Mouse (Mus musculus): ENCODE results near the gene Msantd2. TPM values are rescaled to one million over a fixed set of nuclear protein-coding genes. Genes with fewer than 3 reads are reported as not detected.

Msantd2 gene
- total RNA-seq, 1 experiment from 2014 or later, result 28.5 TPM

- ATAC-seq (replicated peaks; ENCODE audit: insufficient number of reproducible peaks, low FRiP score, low TSS enrichment, poor library complexity, severe bottlenecking), result no peak
Observed at GRCm38 (mm10) chr9:37496325-37496724, 7.2 kb downstream of the Msantd2 start.

- no peak for ATAC-seq (replicated peaks; ENCODE audit: insufficient number of reproducible peaks, low FRiP score, low TSS enrichment, poor library complexity, severe bottlenecking)
Observed at GRCm38 (mm10) chr9:37500201-37500600, 11.1 kb downstream of the Msantd2 start.

- ATAC-seq (replicated peaks; ENCODE audit: insufficient number of reproducible peaks, low FRiP score, low TSS enrichment, poor library complexity, severe bottlenecking), result no peak
Observed at GRCm38 (mm10) chr9:37501170-37501569, 12.1 kb downstream of the Msantd2 start.

- ATAC-seq (replicated peaks; ENCODE audit: insufficient number of reproducible peaks, low FRiP score, low TSS enrichment, poor library complexity, severe bottlenecking), result no peak
Observed at GRCm38 (mm10) chr9:37504348-37504747, 15.2 kb downstream of the Msantd2 start.

GRCm38 (mm10) chr9:37506023-37506422 is 16.9 kb downstream of the Msantd2 start:
- ATAC-seq (replicated peaks; ENCODE audit: insufficient number of reproducible peaks, low FRiP score, low TSS enrichment, poor library complexity, severe bottlenecking), result no peak

- no peak for ATAC-seq (replicated peaks; ENCODE audit: insufficient number of reproducible peaks, low FRiP score, low TSS enrichment, poor library complexity, severe bottlenecking)
Observed at GRCm38 (mm10) chr9:37512097-37512496, 23.0 kb downstream of the Msantd2 start.

GRCm38 (mm10) chr9:37514456-37514855 is 25.3 kb downstream of the Msantd2 start:
- no peak for ATAC-seq (replicated peaks; ENCODE audit: insufficient number of reproducible peaks, low FRiP score, low TSS enrichment, poor library complexity, severe bottlenecking)

GRCm38 (mm10) chr9:37517467-37517866 is 28.3 kb downstream of the Msantd2 start:
- no peak for ATAC-seq (replicated peaks; ENCODE audit: insufficient number of reproducible peaks, low FRiP score, low TSS enrichment, poor library complexity, severe bottlenecking)

GRCm38 (mm10) chr9:37518991-37519390 is 29.9 kb downstream of the Msantd2 start:
- no peak for ATAC-seq (replicated peaks; ENCODE audit: insufficient number of reproducible peaks, low FRiP score, low TSS enrichment, poor library complexity, severe bottlenecking)

GRCm38 (mm10) chr9:37519995-37520394 is 30.9 kb downstream of the Msantd2 start:
- no peak for ATAC-seq (replicated peaks; ENCODE audit: insufficient number of reproducible peaks, low FRiP score, low TSS enrichment, poor library complexity, severe bottlenecking)

- ATAC-seq (replicated peaks; ENCODE audit: insufficient number of reproducible peaks, low FRiP score, low TSS enrichment, poor library complexity, severe bottlenecking), result no peak
Observed at GRCm38 (mm10) chr9:37525461-37525860, 36.3 kb downstream of the Msantd2 start.

GRCm38 (mm10) chr9:37526443-37527395 is 37.6 kb downstream of the Msantd2 start:
- ATAC-seq (replicated peaks; ENCODE audit: insufficient number of reproducible peaks, low FRiP score, low TSS enrichment, poor library complexity, severe bottlenecking), result no peak

GRCm38 (mm10) chr9:37527396-37528224 is 38.5 kb downstream of the Msantd2 start, which contains the start of gene Esam:
Gene Esam, plus strand, starts transcription at chr9:37528078.
- no peak for ATAC-seq (replicated peaks; ENCODE audit: insufficient number of reproducible peaks, low FRiP score, low TSS enrichment, poor library complexity, severe bottlenecking)

- no peak for ATAC-seq (replicated peaks; ENCODE audit: insufficient number of reproducible peaks, low FRiP score, low TSS enrichment, poor library complexity, severe bottlenecking)
Observed at GRCm38 (mm10) chr9:37528225-37528970, 39.3 kb downstream of the Msantd2 start.

GRCm38 (mm10) chr9:37530031-37530887 is 41.1 kb downstream of the Msantd2 start:
- no peak for ATAC-seq (replicated peaks; ENCODE audit: insufficient number of reproducible peaks, low FRiP score, low TSS enrichment, poor library complexity, severe bottlenecking)

GRCm38 (mm10) chr9:37530888-37531705 is 42.0 kb downstream of the Msantd2 start:
- no peak for ATAC-seq (replicated peaks; ENCODE audit: insufficient number of reproducible peaks, low FRiP score, low TSS enrichment, poor library complexity, severe bottlenecking)

- no peak for ATAC-seq (replicated peaks; ENCODE audit: insufficient number of reproducible peaks, low FRiP score, low TSS enrichment, poor library complexity, severe bottlenecking)
Observed at GRCm38 (mm10) chr9:37536851-37537250, 47.7 kb downstream of the Msantd2 start.

Data from monocyte, adult 5-6 weeks (primary cell).